Mouse (Mus musculus) hindbrain, embryonic 15.5 days (tissue): Measurements from ENCODE around the gene Kdm4d. TPM values are rescaled to one million over a fixed set of nuclear protein-coding genes. Genes with fewer than 3 reads are reported as not detected.

Experiments
- ATAC-seq: fragments of 200-750 bp; cut with Nextera tagmentation; 2 replicates; pipeline ENCODE4 v1.8.0; 2017; ENCODE audit warnings: low read depth, moderate number of reproducible peaks, moderate TSS enrichment; ENCODE audit not compliant: low FRiP score
- H3K27ac ChIP-seq: fragments of 300-500 bp; sonication (generic); replicated peaks from 2 replicates; pipeline ENCODE4 v1.5.1; 2015; ENCODE audit warnings: mild to moderate bottlenecking, inconsistent platforms
- H3K27me3 ChIP-seq: fragments of 300-500 bp; sonication (generic); 2 replicates; pipeline ENCODE4 v1.6.1; 2015; ENCODE audit warnings: control low read depth, inconsistent platforms
- H3K36me3 ChIP-seq: fragments of 300-500 bp; sonication (generic); 2 replicates; pipeline ENCODE4 v1.6.1; 2015; ENCODE audit warnings: control low read depth, inconsistent platforms
- H3K4me1 ChIP-seq: fragments of 300-500 bp; sonication (generic); replicated peaks from 2 replicates; pipeline ENCODE4 v1.6.1; 2015; ENCODE audit warnings: control low read depth, inconsistent platforms
- H3K4me2 ChIP-seq: fragments of 300-500 bp; sonication (generic); 2 replicates; pipeline ENCODE4 v1.6.1; 2015; ENCODE audit warnings: moderate library complexity, mild to moderate bottlenecking, inconsistent platforms
- H3K4me3 ChIP-seq: fragments of 300-500 bp; sonication (generic); 2 replicates; pipeline ENCODE4 v1.5.1; 2015; ENCODE audit warnings: mild to moderate bottlenecking, inconsistent platforms
- H3K9ac ChIP-seq: fragments of 300-500 bp; sonication (generic); 2 replicates; pipeline ENCODE4 v1.6.1; 2015; ENCODE audit warnings: inconsistent platforms
- H3K9me3 ChIP-seq: fragments of 300-500 bp; sonication (generic); 2 replicates; pipeline ENCODE4 v1.6.1; 2016; ENCODE audit warnings: control low read depth, inconsistent platforms
- WGBS: fragments of 180-500 bp; shearing (Covaris S2); methylation state at CpG from one replicate; pipeline ENCODE4 v1.1.7; 2015; 5-methylcytosine and 5-hydroxymethylcytosine counted together
- polyA plus RNA-seq: library from polyadenylated mRNA; unstranded; fragments of >200 nt; fragmentation: Nextera tagmentation; extraction: Ambion mirVana; gene quantifications from 2 replicates; pipeline ENCODE4 v1.2.1, GENCODE M21; 2015

Gene Kdm4d
- polyA plus RNA-seq, 1 experiment from 2014 or later, result 1.2 TPM

GRCm38 (mm10) chr9:14440347-14440746, 59.9 kb downstream of the Kdm4d start:
- Histone ChIP-seq H3K4me3 (no peak overlapping the region), H3K36me3 (no peaks in the 10 kb centered on the region), H3K9me3 (no peaks in the 10 kb centered on the region), H3K4me1 (no peaks in the 10 kb centered on the region), H3K9ac (no peak overlapping the region), H3K27me3 (no peaks in the 10 kb centered on the region), H3K27ac (no peak overlapping the region), H3K4me2 (no peak overlapping the region)
- 93% methylated on average over 1 of the region's 1 CpGs for WGBS
- ATAC-seq, result no peak

- Histone ChIP-seq H3K27ac (no peak overlapping the region), H3K9me3 (no peaks in the 10 kb centered on the region), H3K9ac (no peak overlapping the region), H3K4me2 (no peak overlapping the region), H3K36me3 (no peaks in the 10 kb centered on the region), H3K4me3 (no peak overlapping the region), H3K4me1 (no peaks in the 10 kb centered on the region), H3K27me3 (no peaks in the 10 kb centered on the region)
- ATAC-seq, result no peak
- 68% methylated on average over 11 of the region's 11 CpGs for WGBS
Observed at GRCm38 (mm10) chr9:14433252-14433939, 66.9 kb downstream of the Kdm4d start.

Other genes starting within 250 kb of the Kdm4d start
- 16.8 and 17.8 TPM in 2 replicates for gene Sesn3, start 225.4 kb downstream of the Kdm4d start, polyA plus RNA-seq
- gene Endod1, start 119.0 kb downstream of the Kdm4d start, polyA plus RNA-seq, result 30.6 and 32.5 TPM in 2 replicates
- 138 and 143 TPM in 2 replicates for gene Cwc15, start 135 bp upstream of the Kdm4d start, polyA plus RNA-seq
- gene Amotl1, start 144.6 kb upstream of the Kdm4d start, polyA plus RNA-seq, result 8.1 and 8.4 TPM in 2 replicates
- 0.41 and 0.43 TPM in 2 replicates for gene Piwil4, start 240.3 kb upstream of the Kdm4d start, polyA plus RNA-seq